9 mouse cellular contexts compared by ENCODE assay signal in genomic region chr9:30833836-30834564, GRCm38 (mm10).
DNase-seq lines count a peak whose midpoint lies in the region; ATAC-seq lines count a peak whose summit lies in the region.
"Had no signal": no experiment of that assay in that cellular context is flagged by ENCODE, and none has a peak within 500 bp of the region (broad histone marks: within the 10 kb centered on the region; RNA-seq: fewer than 3 reads in every experiment).

No protein-coding gene starts in this region.

- ATAC-seq in megakaryocyte, adult 5-6 weeks (ENCODE audit: poor library complexity, severe bottlenecking) = no peak
- peak; percentile 78 for ATAC-seq in limb, embryonic 11.5 days (ENCODE audit: insufficient number of reproducible peaks, low FRiP score, low TSS enrichment, low read depth)

- H3K27ac ChIP-seq in limb, embryonic 11.5 days (replicated peaks; ENCODE audit: low read depth, low read length) = peak overlapping the region; percentile 87

- H3K4me2 ChIP-seq in limb, embryonic 11.5 days (ENCODE audit: low read depth, severe bottlenecking) = no peak overlapping the region

- no peak overlapping the region for H3K9ac ChIP-seq in limb, embryonic 11.5 days (ENCODE audit: low read length)

- no peaks in the 10 kb centered on the region for H3K4me1 ChIP-seq in megakaryocyte, embryonic 14.5 days
- H3K4me1 ChIP-seq in limb, embryonic 11.5 days (ENCODE audit: control insufficient read depth, insufficient read depth, low read length) = peaks cover 3% of the 10 kb centered on the region; the same call in 1 of the 2 replicates

- intact Hi-C loops in left cerebral cortex, postnatal 4 days (cut with DNase I) = no loop called here

- peak overlapping the region; percentile 10 for H3K4me3 ChIP-seq in megakaryocyte, embryonic 14.5 days (replicated peaks)
- no peak overlapping the region for H3K4me3 ChIP-seq in limb, embryonic 11.5 days (ENCODE audit: low read depth, low read length)

- 60% methylated on average over 15 of the region's 15 CpGs for WGBS in limb, embryonic 11.5 days

- H3K36me3 ChIP-seq in megakaryocyte, embryonic 14.5 days (replicated peaks; ENCODE audit: low read length) = no peaks in the 10 kb centered on the region
- no peaks in the 10 kb centered on the region for H3K36me3 ChIP-seq in limb, embryonic 11.5 days (ENCODE audit: control insufficient read depth, insufficient read depth, low read length)

- DNase-seq in embryo, embryonic 11 days = peak; percentile 28
- no peak for DNase-seq in embryo, embryonic 10.5 days (ENCODE audit: low spot score)
- DNase-seq in limb, embryonic 11.5 days (ENCODE audit: low spot score) = peak; percentile 54
- peak; percentile 42 to 71 for DNase-seq in lung, postnatal 4 days
- no peak for DNase-seq in adrenal gland, adult 8-10 months
- DNase-seq in left cerebral cortex, postnatal 4 days = no peak
- DNase-seq: liver had no signal

- H3K9me3 ChIP-seq in megakaryocyte, embryonic 14.5 days = peaks cover 7% of the 10 kb centered on the region; the same call in 1 of the 2 replicates
- H3K9me3 ChIP-seq in limb, embryonic 11.5 days (ENCODE audit: control insufficient read depth, low read length) = no peaks in the 10 kb centered on the region

- H3K27me3 ChIP-seq in megakaryocyte, embryonic 14.5 days (replicated peaks) = no peaks in the 10 kb centered on the region
- no peaks in the 10 kb centered on the region for H3K27me3 ChIP-seq in limb, embryonic 11.5 days (ENCODE audit: control insufficient read depth, insufficient read depth, low read length)

Comparison
In these comparisons a context has a peak if more than half of its experiments do, and no peak if none do; other contexts are left out.
1. DNase-seq: peak in embryo, embryonic 11 days (single experiment), limb, embryonic 11.5 days (single experiment) and lung, postnatal 4 days (2 of 2); none in embryo, embryonic 10.5 days (single experiment), adrenal gland, adult 8-10 months (single experiment) and left cerebral cortex, postnatal 4 days (single experiment).